Mouse (Mus musculus) midbrain, embryonic 10.5 days (tissue): ENCODE data around the gene Gm11444. TPM values are rescaled to one million over a fixed set of nuclear protein-coding genes. Genes with fewer than 3 reads are reported as not detected.

Source experiments
- DNase-seq: peaks from one replicate; pipeline ENCODE4 v3.0.0-alpha.2; 2017; ENCODE audit warnings: low spot score
- H3K27ac ChIP-seq: fragments of 300-500 bp; sonication (generic); replicated peaks from 2 replicates; pipeline ENCODE4 v1.5.1; 2016; ENCODE audit warnings: mild to moderate bottlenecking
- H3K27me3 ChIP-seq: fragments of 300-500 bp; sonication (generic); 2 replicates; pipeline ENCODE4 v1.6.1; 2016; ENCODE audit warnings: low read depth, mild to moderate bottlenecking; ENCODE audit not compliant: poor library complexity, severe bottlenecking
- H3K36me3 ChIP-seq: fragments of 300-500 bp; sonication (generic); 2 replicates; pipeline ENCODE4 v1.6.1; 2016; ENCODE audit warnings: mild to moderate bottlenecking, moderate library complexity
- H3K4me1 ChIP-seq: fragments of 300-500 bp; sonication (generic); 2 replicates; pipeline ENCODE4 v1.6.1; 2016
- H3K4me3 ChIP-seq: fragments of 300-500 bp; sonication (generic); 2 replicates; pipeline ENCODE4 v1.5.1; 2016; ENCODE audit warnings: mild to moderate bottlenecking, moderate library complexity
- H3K9me3 ChIP-seq: fragments of 300-500 bp; sonication (generic); replicated peaks from 2 replicates; pipeline ENCODE4 v1.6.1; 2016; ENCODE audit warnings: mild to moderate bottlenecking
- WGBS: fragments of 180-500 bp; shearing (Covaris S2); methylation state at CpG from one replicate; pipeline ENCODE4 v1.1.7; 2016; 5-methylcytosine and 5-hydroxymethylcytosine counted together
- polyA plus RNA-seq: library from polyadenylated mRNA; unstranded; fragments of >200 nt; fragmentation: Nextera tagmentation; extraction: Ambion mirVana; gene quantifications from 2 replicates; pipeline ENCODE4 v1.2.1, GENCODE M21; 2016

Gm11444 gene
- polyA plus RNA-seq, 1 experiment from 2014 or later, result not detected

DNA sequence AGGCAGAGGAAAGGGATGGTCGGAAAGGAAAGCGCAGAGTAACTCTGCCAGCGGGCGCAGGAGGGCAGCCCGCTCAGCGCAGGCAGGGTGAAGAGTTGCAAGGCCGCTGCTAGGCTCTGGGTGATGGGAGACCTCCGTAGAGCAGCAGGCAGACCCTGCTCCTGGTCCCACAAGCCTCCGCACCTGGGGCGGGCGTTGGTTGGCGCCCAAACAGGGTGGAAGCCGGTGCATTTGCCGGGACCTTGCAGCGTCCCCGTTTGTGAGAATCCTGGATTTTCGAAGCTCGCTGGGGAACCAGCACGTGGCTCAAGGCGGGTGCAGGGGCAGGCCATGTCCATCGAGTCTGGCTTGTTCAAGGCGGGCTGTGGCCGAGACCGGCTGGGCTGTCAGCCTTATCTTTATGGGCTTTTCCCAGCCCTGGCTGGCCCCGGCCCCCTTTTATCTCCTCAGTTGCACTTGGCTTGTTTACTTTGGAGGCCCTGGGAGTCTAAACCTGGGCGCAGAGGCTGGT, 38.4 kb upstream of the Gm11444 start:
- no peaks in the 10 kb centered on the region for H3K36me3 ChIP-seq
- peaks cover 100% of the 10 kb centered on the region for H3K27me3 ChIP-seq
- peaks cover 34% of the 10 kb centered on the region for H3K4me1 ChIP-seq
- peak; percentile 68 for DNase-seq
- H3K9me3 ChIP-seq, result no peaks in the 10 kb centered on the region
- under 1% methylated on average over 26 of the region's 26 CpGs for WGBS
- H3K4me3 ChIP-seq, result no peak overlapping the region
- H3K27ac ChIP-seq, result no peak overlapping the region

DNA sequence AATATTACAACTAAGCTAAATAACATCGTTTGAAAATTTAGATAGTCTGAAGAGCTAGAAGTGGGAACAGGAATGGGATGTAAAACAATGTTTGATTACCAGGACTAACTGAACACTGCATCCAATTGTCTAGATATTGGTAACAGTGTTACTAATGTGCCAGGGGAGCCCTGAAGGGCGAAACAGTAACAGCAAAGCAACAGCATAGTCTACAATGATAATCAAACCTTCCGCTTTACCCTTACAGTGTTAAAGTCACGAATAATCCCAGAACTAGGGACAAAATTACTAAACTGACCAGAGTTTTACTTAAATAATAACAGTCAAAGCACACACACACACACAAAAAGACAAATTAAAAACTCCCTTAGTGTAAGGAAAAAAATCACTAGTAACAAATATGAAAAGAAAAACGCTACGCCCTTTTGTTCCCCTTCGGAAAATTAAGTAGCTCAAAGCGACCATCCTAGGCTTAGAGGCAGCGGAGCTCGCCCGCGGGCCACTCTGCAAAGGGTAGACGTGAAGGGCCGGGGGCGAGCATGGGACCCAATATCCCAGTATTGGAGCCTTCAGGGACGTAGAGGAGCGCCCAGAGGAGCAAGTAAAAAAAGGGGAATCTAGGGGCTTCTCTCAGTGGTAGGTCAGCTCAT, 37.8 kb upstream of the Gm11444 start:
- no peak for DNase-seq
- H3K36me3 ChIP-seq, result no peaks in the 10 kb centered on the region
- no peak overlapping the region for H3K27ac ChIP-seq
- peaks cover 34% of the 10 kb centered on the region for H3K4me1 ChIP-seq
- WGBS, result 2% methylated on average over 17 of the region's 17 CpGs
- no peak overlapping the region for H3K4me3 ChIP-seq
- H3K9me3 ChIP-seq, result no peaks in the 10 kb centered on the region
- H3K27me3 ChIP-seq, result peaks cover 100% of the 10 kb centered on the region

DNA sequence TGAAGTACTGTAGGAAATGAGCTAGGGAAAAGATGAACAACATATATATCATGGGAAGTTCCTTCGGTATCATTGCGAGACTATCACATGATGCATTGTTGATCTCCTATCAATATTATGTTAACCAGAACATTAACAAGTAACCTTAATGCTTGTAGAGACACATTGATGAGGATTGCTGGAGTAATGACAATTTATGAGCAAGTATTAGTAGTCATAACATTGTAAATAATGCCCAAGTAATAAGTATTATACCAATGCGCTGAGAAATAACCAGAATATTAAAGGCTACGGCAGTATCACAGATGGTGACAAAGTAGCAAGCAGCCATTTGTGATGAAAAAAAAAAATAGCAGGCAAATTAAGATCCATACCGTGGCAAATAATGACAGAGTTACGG, 37.1 kb upstream of the Gm11444 start:
- WGBS, result 20% methylated on average over 6 of the region's 6 CpGs
- H3K9me3 ChIP-seq, result no peaks in the 10 kb centered on the region
- H3K4me1 ChIP-seq, result peaks cover 34% of the 10 kb centered on the region
- H3K4me3 ChIP-seq, result no peak overlapping the region
- no peaks in the 10 kb centered on the region for H3K36me3 ChIP-seq
- H3K27me3 ChIP-seq, result peaks cover 99% of the 10 kb centered on the region
- no peak for DNase-seq
- no peak overlapping the region for H3K27ac ChIP-seq

DNA sequence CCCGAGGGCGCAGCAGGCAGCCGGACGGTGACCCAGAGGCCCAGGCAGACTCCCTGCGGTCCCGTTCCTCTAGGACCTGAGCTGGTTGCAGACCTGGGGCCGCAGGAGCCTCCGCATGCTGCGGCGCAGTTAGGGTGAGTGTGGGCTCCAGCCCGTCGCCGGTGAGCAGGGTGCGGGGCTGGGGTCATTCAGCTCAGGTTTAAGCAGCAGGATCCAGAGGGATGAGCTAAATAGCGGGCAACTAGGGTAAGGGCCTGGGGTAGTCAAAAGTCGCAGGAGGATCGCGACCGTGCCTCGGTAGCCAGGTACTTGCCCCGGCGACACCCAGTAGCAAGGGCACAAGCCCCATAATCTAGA, 36.3 kb upstream of the Gm11444 start:
- H3K27ac ChIP-seq, result no peak overlapping the region; the same call in 1 of the 2 replicates
- WGBS, result 2% methylated on average over 22 of the region's 22 CpGs
- peaks cover 34% of the 10 kb centered on the region for H3K4me1 ChIP-seq
- H3K27me3 ChIP-seq, result peaks cover 99% of the 10 kb centered on the region
- no peaks in the 10 kb centered on the region for H3K9me3 ChIP-seq
- peak overlapping the region; percentile 35 for H3K4me3 ChIP-seq
- peak; percentile 43 for DNase-seq
- H3K36me3 ChIP-seq, result no peaks in the 10 kb centered on the region

DNA sequence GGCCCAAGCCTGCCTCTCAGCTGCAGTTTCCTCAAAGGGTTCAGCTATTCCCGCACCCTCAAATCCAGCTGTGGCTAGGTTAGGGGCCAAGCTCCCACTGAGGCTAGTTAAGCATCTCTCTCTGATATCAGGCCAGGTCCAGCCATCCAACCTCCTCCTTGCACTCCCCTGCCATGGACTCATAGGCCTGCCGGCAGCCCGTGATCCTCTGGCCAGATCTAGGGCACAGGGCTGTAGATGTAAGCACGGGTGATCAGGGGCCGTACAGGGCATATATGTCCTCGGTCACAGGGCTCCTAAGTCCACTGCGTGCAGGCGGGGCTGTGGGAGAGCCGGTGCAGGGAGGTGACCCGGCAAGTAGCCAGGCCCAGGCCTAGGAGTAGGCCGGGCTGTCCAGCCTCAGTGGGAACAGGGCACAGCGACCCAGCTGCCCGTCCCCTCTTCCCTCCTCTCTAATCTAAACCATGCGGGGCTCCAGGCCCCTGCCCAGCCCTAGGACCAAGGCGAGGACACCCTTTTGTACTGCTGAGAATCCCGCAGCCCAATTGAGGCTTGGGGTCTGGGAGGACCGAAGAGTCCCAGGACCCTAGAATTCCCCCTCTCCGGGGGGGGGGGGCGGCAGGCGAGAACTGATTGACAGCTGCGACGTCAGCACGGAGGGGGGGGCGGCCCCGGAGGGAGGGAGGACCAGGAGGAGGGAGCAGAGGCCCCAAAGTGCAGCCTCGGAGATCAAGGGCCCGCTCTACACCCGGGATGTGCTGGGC, 35.7 kb upstream of the Gm11444 start, which contains the start of gene Tbx4:
TSS of gene Tbx4 (plus strand) at position 758 of the 764 bp plus-strand sequence.
- Histone ChIP-seq H3K4me3 (peak within 1 kb of the TSS; percentile 35), H3K9me3 (no peaks in the 10 kb centered on the region), H3K4me1 (peaks cover 30% of the 10 kb centered on the region), H3K27me3 (peaks cover 99% of the 10 kb centered on the region), H3K36me3 (no peaks in the 10 kb centered on the region), H3K27ac (no peak within 1 kb of the TSS; the same call in 1 of the 2 replicates)
- WGBS, result 6% methylated on average over 23 of the region's 28 CpGs
- DNase-seq, result peak; percentile 48

DNA sequence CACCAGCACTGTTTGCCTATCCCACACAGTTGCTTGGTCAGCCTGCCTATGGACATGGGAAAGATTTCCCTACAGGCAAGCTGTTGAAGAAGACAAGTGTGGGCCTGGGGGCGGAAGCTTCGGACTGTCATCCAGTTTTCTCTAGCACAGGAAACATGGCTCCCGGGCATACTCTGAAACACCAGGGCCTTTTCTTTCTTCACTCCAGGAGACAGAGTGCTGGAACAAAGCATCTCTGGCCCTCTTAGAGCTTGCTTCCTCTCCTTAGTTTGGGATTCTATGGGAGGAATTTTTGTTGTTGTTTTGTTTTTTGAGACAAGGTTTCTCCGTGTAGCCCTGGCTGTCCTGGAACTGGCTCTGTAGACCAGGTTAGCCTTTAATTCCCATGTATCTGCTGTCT, 34.4 kb upstream of the Gm11444 start:
- Histone ChIP-seq H3K27ac (no peak overlapping the region), H3K36me3 (no peaks in the 10 kb centered on the region), H3K4me3 (no peak overlapping the region), H3K9me3 (no peaks in the 10 kb centered on the region), H3K4me1 (peaks cover 20% of the 10 kb centered on the region), H3K27me3 (peaks cover 97% of the 10 kb centered on the region)
- no peak for DNase-seq
- WGBS, result 50% methylated on average over 4 of the region's 4 CpGs

DNA sequence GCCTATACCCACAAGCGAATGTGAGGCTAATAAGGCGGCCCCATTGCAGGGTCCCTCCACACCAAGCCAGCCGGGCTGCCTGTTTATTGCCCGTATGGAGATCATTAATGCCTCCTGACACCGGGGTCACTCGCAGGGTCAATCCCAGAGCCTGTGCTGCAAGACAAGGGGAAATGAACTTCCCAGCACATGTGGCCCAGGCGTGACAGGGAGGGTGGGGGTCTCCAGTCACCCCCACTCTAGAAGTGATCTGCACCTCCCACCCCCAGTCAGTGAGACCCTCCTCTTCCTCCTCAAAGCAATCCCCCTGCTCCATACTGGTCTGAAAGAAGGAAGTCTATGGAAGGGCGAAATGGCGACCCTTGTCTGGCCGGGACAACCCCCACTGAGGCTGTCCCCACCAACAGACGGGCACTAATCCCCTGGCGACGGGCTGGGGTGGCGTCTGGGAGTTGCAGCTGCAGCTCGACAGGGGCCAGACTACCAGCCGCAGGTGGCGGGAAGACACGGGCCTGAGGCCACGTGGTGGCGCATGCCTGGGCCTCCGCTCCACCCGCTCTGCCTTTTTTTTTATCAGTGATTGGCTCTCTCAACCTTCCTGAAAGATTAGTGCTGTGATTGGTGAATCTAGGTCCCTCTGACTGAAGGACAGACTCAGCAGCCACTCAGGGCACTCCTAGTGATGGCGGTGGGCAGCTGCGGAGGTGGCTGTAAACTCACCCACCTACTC, 26.1 kb upstream of the Gm11444 start:
- H3K9me3 ChIP-seq, result no peaks in the 10 kb centered on the region
- no peak overlapping the region for H3K4me3 ChIP-seq
- H3K36me3 ChIP-seq, result no peaks in the 10 kb centered on the region
- WGBS, result 63% methylated on average over 24 of the region's 24 CpGs
- peak; percentile 34 for DNase-seq
- peak overlapping the region; percentile 39; the same call in 1 of the 2 replicates for H3K27ac ChIP-seq
- H3K27me3 ChIP-seq, result peaks cover 56% of the 10 kb centered on the region
- H3K4me1 ChIP-seq, result peaks cover 7% of the 10 kb centered on the region

DNA sequence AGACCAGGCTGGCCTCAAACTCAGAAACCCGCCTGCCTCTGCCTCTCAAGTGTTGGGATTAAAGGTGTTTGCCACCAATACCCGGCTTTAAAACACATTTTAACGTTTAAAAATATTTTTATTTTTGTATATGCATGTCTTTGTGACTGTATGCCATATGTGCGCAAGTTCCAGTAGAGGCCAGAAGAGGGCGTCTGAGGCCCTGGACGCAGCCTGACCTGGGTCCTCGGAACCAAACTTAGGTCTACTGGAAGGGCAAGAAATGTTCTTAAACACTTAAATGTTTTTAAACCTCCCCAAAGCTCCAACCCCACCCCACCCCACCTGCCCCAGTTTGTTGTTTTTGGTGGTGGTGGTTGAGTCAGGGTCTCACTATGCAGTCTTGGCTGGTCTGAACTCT, 14.2 kb upstream of the Gm11444 start:
- H3K9me3 ChIP-seq, result no peaks in the 10 kb centered on the region
- H3K36me3 ChIP-seq, result no peaks in the 10 kb centered on the region
- no peaks in the 10 kb centered on the region for H3K4me1 ChIP-seq
- DNase-seq, result peak; percentile 27
- WGBS, result 36% methylated on average over 7 of the region's 7 CpGs
- no peak overlapping the region for H3K4me3 ChIP-seq
- no peak overlapping the region for H3K27ac ChIP-seq
- peaks cover 7% of the 10 kb centered on the region for H3K27me3 ChIP-seq

DNA sequence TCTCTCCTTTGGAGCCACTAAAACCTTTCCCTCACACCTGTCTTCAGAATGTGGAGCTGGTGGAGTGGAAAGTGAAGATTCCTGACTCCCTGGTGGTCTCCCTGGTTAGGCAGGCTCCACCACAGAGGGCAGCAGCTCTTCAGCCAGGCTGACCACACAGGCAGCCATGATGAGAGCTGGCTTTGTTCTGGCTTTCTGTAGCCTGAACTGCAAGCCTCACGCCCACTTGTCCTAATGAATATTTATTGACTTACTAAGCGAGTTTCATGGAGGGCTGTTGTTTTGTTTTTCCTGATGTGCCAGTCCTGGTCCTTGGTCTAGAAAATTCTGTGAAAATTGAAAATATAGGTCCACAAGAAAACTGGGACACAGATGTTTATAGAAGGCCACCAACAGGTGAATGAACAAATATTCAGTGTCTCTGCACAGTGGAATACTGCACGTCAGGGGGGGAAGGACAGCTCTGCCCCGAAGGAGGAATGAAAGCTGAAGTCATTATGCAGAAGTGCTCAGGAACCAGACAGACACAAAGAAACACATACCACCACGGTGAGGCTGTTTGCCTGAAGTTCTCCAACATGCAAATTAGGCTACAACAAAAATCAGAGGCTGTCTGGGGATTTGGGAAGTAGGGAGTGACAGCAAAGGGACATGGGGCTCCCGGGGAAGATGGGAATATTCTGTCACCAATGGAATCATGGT, 8.0 kb upstream of the Gm11444 start:
- peak; percentile 67 for DNase-seq
- Histone ChIP-seq H3K9me3 (no peaks in the 10 kb centered on the region), H3K27me3 (peaks cover 3% of the 10 kb centered on the region), H3K4me3 (peak overlapping the region; percentile 33), H3K4me1 (peaks cover 14% of the 10 kb centered on the region), H3K36me3 (no peaks in the 10 kb centered on the region), H3K27ac (peak overlapping the region; percentile 84)
- 15% methylated on average over 6 of the region's 6 CpGs for WGBS

DNA sequence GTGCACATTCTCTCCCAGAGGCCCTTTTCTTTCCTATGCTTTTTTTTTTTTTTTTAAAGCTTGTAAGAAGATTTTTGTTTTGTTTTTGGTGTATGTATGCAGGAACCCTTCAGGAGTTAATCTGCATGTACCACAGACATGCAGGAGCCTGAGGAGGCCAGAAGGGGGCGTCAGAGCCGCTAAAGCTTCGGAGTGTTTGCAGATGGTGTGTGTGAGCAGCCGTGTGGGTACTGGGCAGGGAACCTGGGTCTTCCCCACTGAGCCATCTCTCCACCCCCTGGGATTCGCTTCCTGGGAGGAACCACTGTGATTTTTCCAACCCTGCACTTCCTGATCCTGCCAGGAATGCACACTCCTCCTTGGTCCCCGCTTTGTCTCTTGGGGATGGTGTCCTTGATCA, 625 bp upstream of the Gm11444 start:
- Histone ChIP-seq H3K27ac (no peak overlapping the region), H3K27me3 (peaks cover 44% of the 10 kb centered on the region), H3K36me3 (no peaks in the 10 kb centered on the region), H3K9me3 (no peaks in the 10 kb centered on the region), H3K4me1 (0 out of 2 replicates have a peak, but pooled peaks cover 9% of the 10 kb centered on the region), H3K4me3 (no peak overlapping the region)
- 47% methylated on average over 6 of the region's 6 CpGs for WGBS
- DNase-seq, result no peak

DNA sequence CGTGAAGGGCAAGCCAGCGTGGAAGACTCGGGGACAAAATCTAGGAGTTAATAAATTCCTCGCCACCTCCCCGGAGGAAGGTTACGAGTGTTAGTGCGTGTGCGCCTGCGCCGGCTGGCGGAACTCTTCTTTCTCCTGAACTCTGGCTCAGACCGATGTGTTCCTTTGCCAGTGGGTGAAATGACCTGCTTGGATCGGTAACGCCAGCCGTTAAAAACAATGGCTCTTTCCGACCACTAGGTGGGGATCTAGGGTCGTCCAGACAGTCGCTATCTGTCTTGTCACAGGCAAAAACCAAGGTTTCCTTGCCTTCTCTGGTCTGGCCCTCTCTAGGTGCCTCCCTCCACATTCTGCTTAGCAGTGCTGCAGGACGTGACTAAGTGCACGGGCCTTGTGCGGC, 1.1 kb downstream of the Gm11444 start:
- Histone ChIP-seq H3K27me3 (peaks cover 59% of the 10 kb centered on the region), H3K27ac (peak overlapping the region; percentile 52; the same call in 1 of the 2 replicates), H3K36me3 (no peaks in the 10 kb centered on the region), H3K4me3 (peak overlapping the region; percentile 48), H3K4me1 (peaks cover 14% of the 10 kb centered on the region), H3K9me3 (no peaks in the 10 kb centered on the region)
- WGBS, result 3% methylated on average over 21 of the region's 21 CpGs
- DNase-seq, result peak; percentile 82

DNA sequence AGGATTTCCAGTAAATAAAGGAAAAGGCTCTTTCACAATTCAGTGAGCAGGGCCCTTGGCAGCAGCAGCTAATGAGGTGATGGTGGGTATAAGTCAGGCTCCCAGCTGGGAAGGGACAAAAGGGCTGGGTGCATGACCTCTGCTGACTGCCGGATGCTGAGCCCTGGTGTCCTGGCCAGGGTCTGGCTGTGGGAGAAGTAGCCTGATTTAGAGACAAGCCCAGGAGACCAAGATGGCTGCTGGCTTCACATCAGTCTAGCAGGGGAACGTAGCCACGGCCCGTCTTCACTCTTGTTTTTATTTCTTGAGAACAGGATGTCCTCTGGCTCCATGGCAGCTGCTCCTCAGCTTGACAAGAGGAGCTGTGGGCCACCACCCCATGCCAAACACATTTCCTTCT, 3.6 kb downstream of the Gm11444 start:
- peaks cover 38% of the 10 kb centered on the region for H3K4me1 ChIP-seq
- peaks cover 83% of the 10 kb centered on the region for H3K27me3 ChIP-seq
- no peak for DNase-seq
- H3K36me3 ChIP-seq, result no peaks in the 10 kb centered on the region
- no peak overlapping the region for H3K27ac ChIP-seq
- H3K9me3 ChIP-seq, result no peaks in the 10 kb centered on the region
- WGBS, result 58% methylated on average over 4 of the region's 4 CpGs
- H3K4me3 ChIP-seq, result no peak overlapping the region
